Mouse (Mus musculus) 3134 (cell line): ENCODE results near the gene Tph1.
A peak's percentile ranks its signal among the peaks of the same experiment; 100 is the strongest.
"Not testable (repeated sequence)": the region's sequence is repeated elsewhere in the genome, so short reads cannot be mapped to it uniquely, and the experiment has no call there.

ENCODE experiments used
- DNase-seq: peaks from one replicate; pipeline ENCODE4 v3.0.0-alpha.2; 2011; ENCODE audit warnings: low spot score; ENCODE audit not compliant: insufficient read length; ENCODE audit errors: extremely low read depth

Tph1 gene

DNA sequence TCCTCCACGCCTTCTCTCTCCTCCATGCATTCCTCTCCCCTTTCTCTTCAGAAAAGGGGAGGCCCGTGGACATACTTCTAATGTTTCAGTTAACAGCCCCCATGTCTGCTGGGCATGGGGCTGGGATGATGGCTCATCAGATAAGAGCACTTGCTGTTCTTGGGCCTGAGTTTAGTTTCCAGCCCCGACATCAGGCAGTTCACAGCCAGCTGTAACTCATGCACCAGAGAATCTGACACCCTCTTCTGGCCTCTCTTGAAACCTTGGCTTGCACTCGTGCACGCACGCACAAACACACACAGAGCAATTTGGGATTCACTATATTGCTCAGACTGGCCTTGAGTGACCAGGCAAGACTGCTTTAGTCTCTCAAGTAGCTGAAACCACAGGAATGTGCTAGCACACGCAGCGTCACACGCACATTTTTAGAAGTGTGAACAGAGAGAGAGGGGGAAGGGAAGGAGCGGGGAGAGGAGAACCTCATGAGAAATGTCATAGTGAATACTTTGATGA, at the start of gene Tph1:
Tph1 (minus strand) TSS at position 378 of the 513 bp plus-strand sequence.
- peak; percentile 32 for DNase-seq

DNA sequence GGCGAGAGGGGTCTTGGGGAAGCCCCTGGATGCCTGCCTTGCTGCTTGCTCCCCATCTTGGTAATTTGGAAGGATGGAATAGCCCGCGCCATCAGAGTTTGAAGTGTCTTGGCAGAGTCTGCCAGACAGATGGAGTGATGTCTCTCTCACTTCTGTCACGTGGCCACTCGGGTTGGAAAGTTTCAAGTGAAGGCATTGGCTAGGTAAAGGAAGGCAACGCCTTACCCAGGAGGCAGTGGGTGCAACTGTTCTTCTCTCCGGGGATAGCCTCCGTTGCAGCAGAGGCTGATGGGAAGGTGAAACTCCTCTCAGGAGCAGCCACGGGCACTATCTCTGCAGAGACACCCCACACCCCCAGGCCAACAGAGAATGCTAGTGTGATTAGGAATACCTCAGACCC, 48.1 kb upstream of the Tph1 start:
- no peak for DNase-seq

DNA sequence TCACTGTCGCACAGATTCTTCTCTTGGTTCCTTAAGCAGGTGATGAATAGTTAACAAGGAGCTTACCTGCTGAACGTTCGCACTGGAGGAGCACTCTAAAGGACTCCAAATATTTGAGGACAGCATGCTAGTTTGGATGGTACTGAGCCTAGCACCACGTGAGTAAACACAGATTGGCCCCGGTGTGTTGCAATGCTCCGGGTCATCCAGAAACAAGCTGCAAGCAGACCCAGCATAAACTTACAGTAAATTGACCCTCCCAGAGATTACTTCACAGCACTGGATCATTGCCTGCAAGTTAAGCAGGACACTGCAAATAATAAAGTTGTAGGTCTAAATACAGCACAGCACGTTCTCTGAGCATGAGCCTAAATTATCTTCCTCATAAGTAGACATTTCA, 47.2 kb upstream of the Tph1 start:
- no peak for DNase-seq

DNA sequence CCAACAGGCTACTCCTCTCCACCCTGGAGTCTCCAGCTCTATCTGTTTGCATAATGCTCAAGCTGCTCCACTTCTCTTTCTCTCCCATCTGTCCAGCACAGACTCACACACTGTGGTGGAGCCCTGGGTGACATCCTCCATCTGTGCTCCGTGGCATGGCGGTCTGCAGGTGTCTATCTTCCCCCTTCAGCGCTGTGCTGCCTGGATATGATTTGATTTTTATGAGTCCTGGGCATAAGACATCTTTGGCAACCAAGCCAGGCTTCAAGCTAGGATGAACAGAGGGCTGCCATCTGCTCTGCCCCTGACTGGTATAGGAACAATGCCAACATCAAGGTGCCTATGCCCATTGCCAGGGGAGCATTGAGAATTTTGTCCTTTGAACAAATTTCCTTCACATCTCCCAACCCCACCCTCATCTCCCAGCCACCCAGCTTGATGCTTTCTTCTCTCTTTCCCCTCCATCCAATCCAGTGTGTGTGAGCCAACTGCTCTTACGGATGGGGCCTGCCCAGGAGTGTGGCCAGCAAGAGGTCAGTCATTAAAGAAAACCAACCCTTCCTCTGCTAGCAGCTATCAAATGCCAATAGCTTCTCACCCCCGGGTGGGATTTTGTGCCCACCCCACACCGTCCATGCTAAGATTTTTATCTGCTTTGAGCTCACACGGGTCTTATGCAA, 46.4 kb upstream of the Tph1 start:
- no peak for DNase-seq

DNA sequence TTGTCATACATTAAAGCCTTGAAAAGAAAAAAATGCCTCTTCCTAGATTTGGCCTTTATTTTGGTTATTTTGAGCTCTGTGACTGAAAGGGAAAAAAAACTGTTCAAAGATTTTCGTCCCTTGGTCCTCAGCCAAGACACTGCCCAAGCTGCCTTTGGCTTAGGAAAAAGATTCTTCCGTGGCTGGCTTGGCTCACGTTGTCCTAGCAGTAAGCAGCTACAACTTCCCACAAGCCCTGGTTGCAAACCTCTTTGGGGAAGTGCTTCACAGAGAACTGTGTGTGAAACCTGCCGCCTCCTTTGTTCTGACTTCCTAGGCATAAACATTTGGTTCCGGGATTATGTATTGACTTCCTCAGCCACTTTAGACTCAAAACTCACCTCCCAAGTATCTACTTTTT, 44.6 kb upstream of the Tph1 start:
- DNase-seq, result no peak

DNA sequence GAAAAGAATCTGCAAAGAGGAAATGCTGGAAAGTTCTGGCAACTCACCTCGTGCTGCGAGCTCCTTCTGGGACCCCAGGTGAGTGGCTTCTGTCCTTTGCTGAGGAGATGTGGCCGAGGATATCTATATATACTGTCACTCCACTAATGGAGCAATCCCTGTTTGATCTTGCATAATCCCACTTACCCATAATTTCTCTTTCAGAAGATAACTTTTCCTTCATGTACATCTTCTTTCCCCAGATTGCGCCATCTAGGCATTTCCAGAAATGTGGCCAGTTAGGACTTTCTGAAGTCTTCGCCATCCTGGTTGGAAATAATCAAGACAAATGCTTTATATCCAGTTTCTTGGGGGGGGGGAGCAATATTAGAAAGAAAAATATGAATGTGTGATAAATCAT, 43.3 kb upstream of the Tph1 start, which contains the start of gene Saa3:
Saa3 (minus strand) TSS at position 101 of the 400 bp plus-strand sequence.
- no peak for DNase-seq

DNA sequence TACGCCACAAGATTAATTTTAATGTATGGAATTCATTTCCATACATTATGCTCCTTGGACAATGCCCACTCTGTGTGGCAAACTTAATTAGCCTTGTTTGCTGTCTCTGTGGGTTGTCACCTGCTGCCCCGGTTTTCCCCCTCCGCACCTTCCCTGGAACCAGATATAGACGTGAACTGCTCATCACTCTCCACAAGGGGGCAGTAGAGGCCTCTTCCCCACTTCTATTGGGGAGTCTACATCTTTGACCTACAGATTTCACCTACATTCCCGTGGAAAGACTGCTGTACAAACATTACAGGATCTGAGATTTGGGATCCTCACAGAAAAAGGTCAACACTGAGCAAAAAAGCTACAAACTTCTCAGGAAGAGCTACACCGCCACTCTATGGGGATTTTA, 42.2 kb upstream of the Tph1 start:
- DNase-seq, result no peak

DNA sequence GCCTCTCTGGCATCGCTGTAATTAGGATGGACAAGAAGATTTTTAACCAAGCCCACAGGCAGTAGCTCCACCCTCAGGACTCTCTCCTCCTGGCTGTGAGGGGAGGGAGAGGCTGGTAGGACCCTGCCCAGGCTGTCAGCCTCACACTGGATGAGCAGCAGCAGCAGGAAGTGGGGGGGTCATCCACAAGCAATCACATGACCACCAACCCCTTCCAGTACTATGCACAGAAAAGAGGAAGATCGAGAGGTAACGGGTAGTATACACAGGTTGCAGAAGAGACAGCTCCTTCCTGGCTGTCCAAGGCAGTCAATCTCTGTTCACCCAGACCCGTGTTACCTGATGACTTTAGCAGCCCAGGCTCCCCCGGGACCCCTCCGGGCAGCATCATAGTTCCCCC, 39.9 kb upstream of the Tph1 start:
- no peak for DNase-seq

DNA sequence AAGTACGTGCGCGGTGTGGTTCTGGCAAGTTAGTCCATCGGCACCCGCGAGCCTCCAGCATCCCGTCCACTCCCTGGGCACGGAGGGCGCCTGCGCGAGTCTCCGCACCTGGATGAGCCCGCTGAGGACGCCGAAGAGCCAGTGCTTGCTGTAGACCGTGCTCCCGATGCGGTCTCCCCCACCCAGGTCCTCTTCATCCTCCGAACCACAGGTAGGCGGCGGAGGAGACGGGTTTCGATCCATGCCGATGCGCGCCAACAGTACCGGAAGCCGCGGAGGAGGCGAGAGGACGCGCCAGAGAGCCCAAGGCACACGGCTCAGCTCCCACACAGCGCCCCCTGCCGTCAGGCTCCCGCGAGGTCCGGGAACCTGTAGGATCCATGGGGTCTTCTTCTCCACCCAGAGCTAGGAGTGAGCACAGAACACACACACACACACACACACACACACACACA, 38.1 kb upstream of the Tph1 start, which contains the start of gene Saal1:
Saal1 (minus strand) TSS at position 291 of the 455 bp plus-strand sequence.
- peak; percentile 86 for DNase-seq

DNA sequence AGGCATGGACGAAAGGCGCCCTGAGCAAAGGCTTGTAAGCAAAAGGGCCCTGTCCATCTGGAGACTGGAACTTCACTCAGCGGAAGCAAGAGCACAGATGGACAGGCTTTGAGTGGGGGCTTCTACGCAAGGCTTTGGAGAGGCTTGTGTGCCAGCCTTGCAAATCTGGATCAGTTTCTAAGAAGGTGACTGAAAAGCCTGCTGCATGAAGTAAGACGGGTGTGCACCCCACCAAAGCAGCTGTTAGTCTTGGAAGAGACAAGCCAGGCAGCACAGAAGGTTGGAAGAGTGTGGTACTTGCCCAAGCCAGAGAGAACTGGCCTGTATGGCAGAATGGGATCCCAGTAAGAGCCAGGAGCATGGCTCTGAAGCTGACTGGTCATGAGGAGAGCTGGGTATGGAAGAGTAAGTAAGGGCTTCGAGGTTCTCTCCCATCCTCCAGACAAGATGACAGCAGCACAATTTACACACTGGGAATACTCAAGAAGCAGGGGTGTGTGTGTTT, 28.2 kb upstream of the Tph1 start:
- no peak for DNase-seq

DNA sequence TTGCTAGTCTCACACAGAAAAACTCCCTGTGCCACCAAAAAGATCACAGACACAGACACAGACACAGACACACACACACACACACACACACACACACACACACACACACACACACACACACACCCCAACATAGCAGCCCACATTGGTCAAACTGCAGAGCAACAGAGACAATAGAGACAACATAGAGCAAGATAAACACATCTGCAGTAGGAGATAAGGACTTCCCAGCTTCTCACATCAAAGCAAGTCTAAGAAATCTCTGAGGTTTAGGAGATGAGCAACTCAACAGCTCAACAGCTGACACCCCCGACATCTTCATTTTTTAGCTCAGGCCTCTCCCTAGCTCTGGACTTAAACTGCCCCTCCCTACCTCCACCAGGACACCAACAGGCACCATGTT, 24.4 kb upstream of the Tph1 start:
- DNase-seq, result no peak

DNA sequence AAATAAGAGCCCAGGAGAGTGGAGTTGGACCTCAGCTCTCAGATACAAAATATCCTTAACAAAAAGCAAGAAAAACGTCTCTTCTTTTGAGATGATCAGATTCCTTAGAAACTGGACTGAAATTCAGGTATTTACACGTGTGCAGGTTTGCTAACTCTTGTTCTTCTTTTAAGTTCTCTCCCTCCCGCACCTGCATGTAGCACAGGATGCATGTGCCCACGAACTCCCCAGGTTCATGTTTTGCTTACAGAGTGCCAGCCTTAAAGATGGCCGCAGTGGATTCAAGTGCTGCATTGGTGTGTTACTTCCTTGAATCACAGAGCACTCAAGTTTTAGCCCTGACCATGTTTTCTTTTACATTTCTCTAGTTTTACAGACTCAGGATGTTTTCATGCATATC, 14.5 kb upstream of the Tph1 start:
- no peak for DNase-seq

DNA sequence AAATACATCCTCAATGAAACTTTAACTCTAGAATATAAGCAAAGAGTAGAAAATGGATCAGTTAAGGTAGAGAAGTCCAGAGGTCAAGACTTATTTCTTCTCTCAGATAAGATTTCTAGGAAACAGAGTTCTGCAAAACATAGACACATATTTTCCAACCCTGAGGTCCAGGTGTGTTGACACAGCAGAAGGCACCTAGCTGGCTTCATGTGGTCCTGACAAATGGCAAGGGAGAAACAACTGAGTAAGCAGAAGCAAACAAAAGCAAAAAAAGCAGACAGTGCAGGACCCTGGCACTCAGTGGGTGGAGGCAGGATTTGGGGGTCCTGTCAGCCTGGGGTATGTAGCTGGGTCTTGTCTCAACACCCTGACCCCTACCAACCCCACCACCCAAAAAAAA, 8.4 kb upstream of the Tph1 start:
- DNase-seq, result no peak

DNA sequence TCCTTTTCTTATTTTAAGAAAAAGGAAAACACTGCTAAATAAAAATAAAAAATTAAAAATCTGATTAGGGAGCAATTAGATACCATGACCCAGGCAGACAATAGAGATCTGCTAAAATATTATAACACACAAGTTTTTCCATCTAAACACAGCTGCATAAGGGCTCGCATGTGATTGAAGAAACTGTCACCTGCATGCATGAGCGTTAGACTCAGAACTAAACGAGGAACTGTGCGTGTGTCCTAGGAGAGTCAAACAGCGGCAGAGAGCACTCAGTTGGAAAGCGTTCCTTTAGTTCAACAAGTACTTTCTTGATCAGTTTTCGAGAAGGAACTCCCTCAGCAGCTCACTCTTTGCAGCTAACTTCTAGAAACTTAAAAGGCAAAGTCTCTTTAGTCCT, 6.7 kb upstream of the Tph1 start:
- DNase-seq, result not testable (repeated sequence)

DNA sequence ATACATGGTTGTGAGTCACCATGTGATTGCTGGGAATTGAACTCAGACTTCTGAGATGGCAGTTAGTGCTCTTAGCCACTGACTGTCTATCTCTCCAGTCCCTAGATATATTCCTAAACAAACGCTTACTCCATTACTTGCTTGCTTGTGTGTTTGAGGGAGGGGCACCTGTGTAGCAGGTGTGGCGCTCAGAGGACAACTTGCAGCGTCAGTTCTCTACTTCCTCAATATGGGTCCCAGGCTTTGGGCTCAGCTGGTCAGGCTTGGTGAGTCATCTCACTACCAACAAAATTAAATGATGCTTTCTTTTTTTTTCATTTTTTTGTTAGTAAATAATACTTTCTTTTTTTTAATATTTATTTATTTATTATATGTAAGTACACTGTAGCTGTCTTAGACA, 6.1 kb upstream of the Tph1 start:
- no peak for DNase-seq

DNA sequence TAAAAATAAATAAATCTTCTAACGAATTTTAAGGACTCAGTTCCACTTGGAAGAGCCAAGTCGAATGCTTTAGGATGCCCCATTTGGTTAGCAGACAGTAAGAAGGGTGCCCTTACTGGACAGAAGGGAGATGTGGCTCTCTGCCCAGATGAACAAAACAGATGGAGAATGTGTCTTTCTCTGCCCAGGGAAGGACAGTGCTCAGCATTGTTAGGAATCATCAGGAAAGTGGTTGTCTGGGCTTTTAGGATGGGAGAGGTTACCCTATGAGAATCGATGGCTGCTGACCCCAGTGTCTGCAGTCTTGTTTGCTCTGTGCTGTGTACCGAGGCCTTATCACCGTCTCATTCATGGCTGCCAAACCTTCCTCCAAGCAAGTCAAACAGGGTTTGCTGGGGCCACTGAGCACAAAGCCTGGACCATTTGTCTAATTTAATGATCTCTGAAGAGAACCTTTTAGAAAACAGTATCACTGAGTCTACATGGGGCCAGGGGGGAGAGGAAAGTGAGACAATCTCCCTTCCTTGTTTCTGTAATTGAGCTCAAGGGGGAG, 4.5 kb upstream of the Tph1 start:
- no peak for DNase-seq

DNA sequence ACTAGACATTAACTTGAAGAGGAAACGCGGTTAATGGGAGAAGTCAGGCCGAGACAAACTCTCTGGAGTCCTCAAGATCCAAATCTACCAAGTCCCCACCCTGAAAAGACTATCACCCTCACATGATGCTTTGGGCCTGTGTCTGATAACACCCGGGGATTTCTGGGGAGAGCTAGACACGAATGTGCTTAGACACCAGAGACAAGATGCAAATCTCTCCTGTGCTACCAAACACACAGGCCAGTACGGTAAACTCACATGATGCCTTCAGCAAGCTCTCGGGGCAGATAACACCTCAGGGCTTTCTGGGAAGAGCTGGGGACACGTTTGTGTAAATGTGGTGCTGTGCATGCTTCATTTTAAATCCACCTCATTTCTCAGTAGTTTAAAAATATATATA, 3.5 kb upstream of the Tph1 start:
- no peak for DNase-seq

DNA sequence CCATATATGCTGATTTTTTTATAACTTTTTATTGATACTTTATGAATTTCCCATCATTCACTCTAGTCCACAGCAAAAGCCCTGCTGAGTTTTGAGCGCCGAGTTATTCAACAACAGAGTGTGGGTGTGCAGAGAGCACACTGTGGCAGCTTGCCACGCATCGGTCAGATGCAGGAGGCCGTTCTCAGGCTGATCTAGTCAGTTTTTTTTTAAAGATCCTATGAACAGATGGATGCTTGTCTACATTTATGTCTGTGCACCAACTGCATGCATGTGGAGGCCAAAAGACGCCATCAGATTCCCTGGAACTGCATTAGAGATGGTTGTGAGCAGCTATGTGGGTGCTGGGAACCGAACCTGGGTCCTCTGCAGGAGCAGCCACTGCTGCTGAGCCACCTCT, 2.7 kb upstream of the Tph1 start:
- DNase-seq, result no peak

DNA sequence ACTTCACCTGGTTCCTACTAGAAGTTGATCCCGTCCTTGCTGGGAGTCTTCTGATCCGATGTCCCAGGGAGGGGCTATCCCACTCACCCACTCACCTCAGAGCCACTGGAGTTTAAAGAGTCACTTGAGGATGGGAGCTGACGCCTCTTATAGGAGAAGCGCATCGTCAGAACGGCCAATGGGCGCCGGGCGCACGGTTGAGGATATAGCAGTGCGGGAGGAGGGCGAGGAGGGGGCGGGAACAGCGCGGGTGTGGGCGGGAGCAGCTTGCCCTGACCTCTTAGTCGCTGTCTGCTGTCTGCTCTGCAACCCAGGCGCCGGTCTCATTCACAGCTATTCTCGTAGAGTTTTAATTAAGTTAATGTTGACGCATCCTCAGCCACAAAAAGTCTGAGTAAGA, 5.1 kb downstream of the Tph1 start:
- DNase-seq, result no peak

DNA sequence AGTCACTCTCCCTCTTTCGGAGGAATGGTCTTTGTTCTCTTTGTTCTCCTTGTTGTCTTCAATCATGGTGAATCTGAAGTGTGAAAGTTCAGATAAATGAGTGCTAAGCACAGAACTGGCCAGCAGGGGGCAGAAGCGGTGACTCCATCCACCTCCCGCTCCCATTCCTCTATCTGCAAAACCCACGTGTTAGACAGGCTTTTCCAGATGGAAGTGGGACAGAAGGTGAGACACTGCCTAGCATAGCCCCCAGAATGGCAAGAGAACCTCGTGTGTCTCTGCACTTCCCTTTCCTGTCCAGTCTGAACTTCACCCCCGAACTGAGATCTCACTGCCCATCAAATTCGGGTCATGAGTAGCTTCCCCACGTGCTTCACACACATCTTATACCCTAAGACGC, 7.1 kb downstream of the Tph1 start:
- peak; percentile 15 for DNase-seq

DNA sequence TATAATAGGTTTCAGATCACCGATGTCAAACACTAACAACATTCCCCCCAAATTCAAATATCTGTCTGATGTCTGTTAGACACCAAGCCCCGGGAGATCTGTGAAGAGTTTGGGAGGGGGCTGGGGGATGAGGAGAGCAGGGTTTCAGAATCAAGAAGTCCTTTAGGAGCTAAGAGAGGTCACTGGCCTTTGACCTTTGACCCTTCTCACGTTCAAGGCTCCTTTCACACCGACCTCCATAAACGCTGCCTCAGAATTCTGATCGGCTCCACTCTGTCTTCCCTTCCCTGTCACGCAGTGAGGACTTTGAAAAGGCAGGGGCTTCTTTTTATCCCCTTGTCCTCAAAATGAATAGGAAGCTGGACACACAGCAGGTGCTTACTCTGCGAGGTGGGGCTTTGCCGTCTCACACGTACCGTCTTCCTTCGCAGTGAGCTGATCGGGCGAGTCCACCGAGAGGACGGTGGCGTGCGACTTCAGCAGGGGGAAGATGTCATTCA, 10.7 kb downstream of the Tph1 start:
- no peak for DNase-seq

DNA sequence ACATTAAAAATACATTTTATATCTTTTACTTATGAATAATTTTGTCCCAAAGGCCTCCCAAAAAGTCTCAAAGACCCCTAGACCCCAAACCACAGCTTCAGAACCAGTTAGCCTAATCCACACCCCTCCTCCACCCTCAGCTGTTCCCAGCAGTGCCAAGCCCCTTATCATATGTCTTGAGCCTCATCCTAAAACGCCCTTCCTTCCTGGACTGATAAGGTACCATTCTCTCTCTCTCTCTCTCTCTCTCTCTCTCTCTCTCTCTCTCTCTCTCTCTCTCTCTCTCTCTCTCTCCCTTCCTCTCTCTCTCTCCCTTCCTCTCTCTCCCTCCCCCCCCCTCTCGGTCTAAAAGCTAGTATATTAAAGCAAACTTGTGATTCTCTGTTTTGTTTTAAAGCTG, 20.1 kb downstream of the Tph1 start:
- no peak for DNase-seq
